Mouse (Mus musculus) liver, adult 2 months (tissue): ENCODE measurements at regions not wholly inside any gene's neighbourhood (a gene's known extent, or its start where the extent isn't known, plus 50 kb on each side); places are given as distances from the start of the nearest gene placed in this dataset.

ENCODE experiments used
- DNase-seq: peaks from one replicate; pipeline ENCODE4 v3.0.0-alpha.2; 2011; ENCODE audit warnings: low read depth, low spot score; ENCODE audit errors: extremely low read depth
- H3K27ac ChIP-seq: fragments of 200-500 bp; replicated peaks from 2 replicates; pipeline ENCODE4 v1.5.1; 2012; ENCODE audit warnings: low read depth, mild to moderate bottlenecking, control low read depth, inconsistent platforms, low read length; ENCODE audit not compliant: insufficient read depth
- H3K27me3 ChIP-seq: fragments of 200-500 bp; 2 replicates; pipeline ENCODE4 v1.6.1; 2012; ENCODE audit warnings: mild to moderate bottlenecking, moderate library complexity, low read length, inconsistent platforms; ENCODE audit not compliant: control insufficient read depth, insufficient read depth
- H3K36me3 ChIP-seq: fragments of 200-500 bp; 2 replicates; pipeline ENCODE4 v1.6.1; 2012; ENCODE audit warnings: low read length, inconsistent platforms; ENCODE audit not compliant: control insufficient read depth, insufficient read depth
- H3K4me1 ChIP-seq: fragments of 200-500 bp; 2 replicates; pipeline ENCODE4 v1.6.1; 2011; ENCODE audit warnings: low read length; ENCODE audit not compliant: control insufficient read depth, insufficient read depth
- H3K4me3 ChIP-seq: fragments of 200-500 bp; 2 replicates; pipeline ENCODE4 v1.5.1; 2011; ENCODE audit warnings: low read depth, mild to moderate bottlenecking, control low read depth, low read length, moderate library complexity; ENCODE audit not compliant: insufficient read depth
- H3K79me2 ChIP-seq: fragments of 200-500 bp; 2 replicates; pipeline ENCODE4 v1.6.1; 2012; ENCODE audit warnings: inconsistent platforms, mild to moderate bottlenecking, low read length, moderate library complexity; ENCODE audit not compliant: control insufficient read depth, insufficient read depth
- H3K9ac ChIP-seq: fragments of 200-500 bp; 2 replicates; pipeline ENCODE4 v1.6.1; 2012; ENCODE audit warnings: low read depth, mild to moderate bottlenecking, control low read depth, inconsistent platforms, low read length
- CTCF ChIP-seq: fragments of 200-500 bp; IDR thresholded peaks from 2 replicates; pipeline ENCODE4 v1.5.1; 2011; ENCODE audit warnings: low read depth, low read length, control low read depth
- POLR2A ChIP-seq: fragments of 200-500 bp; IDR thresholded peaks from 2 replicates; pipeline ENCODE4 v1.6.1; 2011; ENCODE audit warnings: low read length, control low read depth; ENCODE audit not compliant: insufficient read depth; ENCODE audit errors: extremely low read depth
- WGBS: fragments of 180-500 bp; shearing (Covaris S2); methylation state at CpG from one replicate; pipeline ENCODE4 v1.1.7; 2018; 5-methylcytosine and 5-hydroxymethylcytosine counted together

- H3K4me3 ChIP-seq: no peak overlapping the region
- TF ChIP-seq CTCF (no peak), POLR2A (no peak)
- H3K9ac ChIP-seq: no peak overlapping the region
- DNase-seq: peak; percentile 73
- whole genome bisulfite sequencing: 26% methylated on average over 9 of the region's 9 CpGs
- H3K36me3 ChIP-seq: no peaks in the 10 kb centered on the region
- peaks cover 11% of the 10 kb centered on the region for H3K4me1 ChIP-seq
- H3K27ac ChIP-seq: no peak overlapping the region
- H3K79me2 ChIP-seq: no peaks in the 10 kb centered on the region
- H3K27me3 ChIP-seq: no peaks in the 10 kb centered on the region
Observed at GRCm38 (mm10) chr13:112192192-112192905, 95.9 kb upstream of the Ankrd55 start.

- H3K27ac ChIP-seq: no peak overlapping the region
- H3K36me3 ChIP-seq: no peaks in the 10 kb centered on the region
- H3K27me3 ChIP-seq: no peaks in the 10 kb centered on the region
- peaks cover 11% of the 10 kb centered on the region for H3K4me1 ChIP-seq
- no peak for DNase-seq
- 93% methylated on average over 5 of the region's 5 CpGs for WGBS
- no peaks in the 10 kb centered on the region for H3K79me2 ChIP-seq
- TF ChIP-seq POLR2A (no peak), CTCF (no peak)
- H3K9ac ChIP-seq: no peak overlapping the region
- H3K4me3 ChIP-seq: no peak overlapping the region
Observed at GRCm38 (mm10) chr13:112193676-112194075, 94.6 kb upstream of the Ankrd55 start.

GRCm38 (mm10) chr13:112194991-112195390, 93.3 kb upstream of the Ankrd55 start:
- TF ChIP-seq CTCF: no peak
- no peak for TF ChIP-seq POLR2A

GRCm38 (mm10) chr13:112196789-112197188, 91.5 kb upstream of the Ankrd55 start:
- Histone ChIP-seq H3K9ac (peak overlapping the region; percentile 9; the same call in 1 of the 2 replicates), H3K27ac (0 out of 2 replicates have a peak overlapping the region, but pooled peaks have one; percentile 26), H3K4me3 (peak overlapping the region; percentile 18), H3K27me3 (0 out of 2 replicates have a peak, but pooled peaks cover 3% of the 10 kb centered on the region), H3K79me2 (no peaks in the 10 kb centered on the region), H3K4me1 (peaks cover 8% of the 10 kb centered on the region), H3K36me3 (no peaks in the 10 kb centered on the region)
- 9% methylated on average over 13 of the region's 13 CpGs for WGBS
- no peak for TF ChIP-seq POLR2A
- TF ChIP-seq CTCF: peak; percentile 84
- peak; percentile 55 for DNase-seq

More at GRCm38 (mm10) chr13:112194991-112195390, 93.3 kb upstream of the Ankrd55 start:
- DNase-seq: peak; percentile 35
- WGBS: 46% methylated on average over 5 of the region's 5 CpGs
- no peak overlapping the region for H3K4me3 ChIP-seq
- H3K79me2 ChIP-seq: no peaks in the 10 kb centered on the region
- H3K27me3 ChIP-seq: no peaks in the 10 kb centered on the region
- H3K9ac ChIP-seq: no peak overlapping the region
- H3K4me1 ChIP-seq: peaks cover 9% of the 10 kb centered on the region
- H3K27ac ChIP-seq: no peak overlapping the region
- H3K36me3 ChIP-seq: no peaks in the 10 kb centered on the region

- no peak for DNase-seq
- 0 out of 2 replicates have a peak, but pooled peaks cover 3% of the 10 kb centered on the region for H3K27me3 ChIP-seq
- no peaks in the 10 kb centered on the region for H3K36me3 ChIP-seq
- no peak overlapping the region for H3K4me3 ChIP-seq
- no peaks in the 10 kb centered on the region for H3K4me1 ChIP-seq
- 86% methylated on average over 8 of the region's 8 CpGs for WGBS
- H3K27ac ChIP-seq: no peak overlapping the region
- no peak for TF ChIP-seq CTCF
- no peak for TF ChIP-seq POLR2A
- H3K79me2 ChIP-seq: no peaks in the 10 kb centered on the region
- no peak overlapping the region for H3K9ac ChIP-seq
Observed at GRCm38 (mm10) chr13:112203721-112204120, 84.5 kb upstream of the Ankrd55 start.

- Histone ChIP-seq H3K4me3 (no peak overlapping the region), H3K27ac (no peak overlapping the region), H3K4me1 (no peaks in the 10 kb centered on the region), H3K36me3 (no peaks in the 10 kb centered on the region), H3K27me3 (0 out of 2 replicates have a peak, but pooled peaks cover 3% of the 10 kb centered on the region), H3K79me2 (no peaks in the 10 kb centered on the region), H3K9ac (no peak overlapping the region)
- no peak for DNase-seq
- 73% methylated on average over 3 of the region's 3 CpGs for WGBS
- no peak for TF ChIP-seq CTCF
- no peak for TF ChIP-seq POLR2A
Observed at GRCm38 (mm10) chr13:112204204-112204603, 84.0 kb upstream of the Ankrd55 start.
